Mouse (Mus musculus) MEL-GATA-1-ER (cell line): ENCODE data around the gene Racgap1.

Source experiments
- DNase-seq: peaks from one replicate; pipeline ENCODE4 v3.0.0-alpha.2; 2012; ENCODE audit warnings: low read depth; ENCODE audit errors: extremely low read depth

Racgap1 gene

GRCm38 (mm10) chr15:99619821-99620220 lies 31.6 kb downstream of the Racgap1 start:
- no peak for DNase-seq

DNA sequence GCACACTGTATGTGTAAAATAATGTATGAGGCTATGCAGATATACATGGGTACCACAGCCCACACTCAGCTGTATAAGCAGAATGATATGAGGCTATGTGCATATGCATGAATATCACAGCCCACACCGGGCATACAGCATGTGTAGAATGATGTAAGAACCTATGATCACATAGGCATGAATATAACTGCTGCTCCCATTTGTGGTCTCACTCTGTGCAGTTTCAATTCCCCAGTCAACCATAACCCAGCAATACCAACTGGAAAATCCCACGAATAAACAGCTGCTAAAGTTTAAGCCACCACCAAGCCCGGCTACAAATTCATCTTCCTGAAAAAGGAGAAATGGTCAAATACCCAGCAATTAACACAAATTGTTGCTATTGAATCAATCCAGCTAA lies 32.9 kb downstream of the Racgap1 start:
- no peak for DNase-seq

- no peak for DNase-seq
These were observed 36.2 kb downstream of the Racgap1 start for GRCm38 (mm10) chr15:99615246-99615645.

GRCm38 (mm10) chr15:99614753-99615152 lies 36.7 kb downstream of the Racgap1 start:
- DNase-seq: no peak

DNA sequence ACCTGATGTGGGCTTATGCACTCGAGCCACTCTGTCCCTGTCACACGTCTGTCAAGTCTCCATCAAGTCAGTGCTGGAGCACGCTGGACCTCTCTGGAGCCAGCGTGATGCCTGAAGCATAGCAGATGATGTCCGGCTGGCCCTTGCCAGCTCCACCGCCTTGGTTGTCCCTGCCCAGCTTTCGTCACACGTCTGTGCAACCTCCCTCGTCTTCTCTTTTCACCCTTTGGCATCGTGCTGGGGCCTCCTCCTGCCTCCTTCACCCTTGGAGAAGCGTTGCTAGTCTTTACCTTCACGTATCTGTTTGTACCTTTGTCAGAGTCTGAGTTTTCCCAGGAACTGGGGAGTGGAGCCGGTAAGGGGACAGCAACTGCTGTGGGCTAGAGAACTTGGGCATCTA lies 37.2 kb downstream of the Racgap1 start:
- no peak for DNase-seq

GRCm38 (mm10) chr15:99611563-99611962 lies 39.9 kb downstream of the Racgap1 start:
- no peak for DNase-seq

GRCm38 (mm10) chr15:99608382-99609125 lies 42.9 kb downstream of the Racgap1 start:
- DNase-seq: no peak

DNA sequence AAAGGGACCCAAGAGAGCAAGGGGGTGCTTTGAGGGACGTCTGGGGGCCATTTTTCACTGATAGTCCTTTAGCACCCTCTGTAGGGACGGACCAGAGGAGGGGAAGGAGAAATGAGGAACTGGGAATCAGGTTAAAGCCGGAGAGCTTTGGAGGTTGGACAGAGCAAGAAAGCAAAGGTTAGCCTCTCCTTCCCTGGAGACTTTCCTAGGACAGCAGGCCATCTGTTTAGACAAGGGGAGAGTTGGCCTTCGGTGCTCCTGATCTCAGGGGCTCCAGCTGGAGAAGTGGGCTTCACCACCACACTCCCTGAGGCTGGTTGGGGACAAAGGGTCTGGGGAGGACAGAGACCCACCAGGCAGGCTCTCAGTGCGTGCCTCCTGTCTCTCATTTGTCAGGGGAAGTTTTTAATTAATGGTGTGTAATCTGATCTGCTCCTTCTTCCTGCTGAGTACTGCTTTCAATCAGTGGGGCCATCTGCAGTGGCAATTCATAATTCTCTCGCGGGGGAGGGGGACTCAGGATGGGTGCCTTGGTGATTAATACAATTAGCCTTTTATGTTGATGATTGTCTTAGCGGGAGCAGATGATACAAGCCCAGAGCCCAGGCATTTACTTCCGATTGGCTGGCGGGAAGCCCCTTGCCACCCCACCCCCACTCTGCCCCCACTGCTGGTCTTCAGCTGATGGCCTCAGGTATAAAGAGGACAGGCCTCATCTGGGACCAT lies 43.9 kb downstream of the Racgap1 start:
- DNase-seq: peak; percentile 18

GRCm38 (mm10) chr15:99606515-99606914 lies 44.9 kb downstream of the Racgap1 start:
- DNase-seq: peak; percentile 55

GRCm38 (mm10) chr15:99605595-99605994 lies 45.9 kb downstream of the Racgap1 start:
- no peak for DNase-seq

GRCm38 (mm10) chr15:99603216-99603615 lies 48.2 kb downstream of the Racgap1 start:
- DNase-seq: no peak

DNA sequence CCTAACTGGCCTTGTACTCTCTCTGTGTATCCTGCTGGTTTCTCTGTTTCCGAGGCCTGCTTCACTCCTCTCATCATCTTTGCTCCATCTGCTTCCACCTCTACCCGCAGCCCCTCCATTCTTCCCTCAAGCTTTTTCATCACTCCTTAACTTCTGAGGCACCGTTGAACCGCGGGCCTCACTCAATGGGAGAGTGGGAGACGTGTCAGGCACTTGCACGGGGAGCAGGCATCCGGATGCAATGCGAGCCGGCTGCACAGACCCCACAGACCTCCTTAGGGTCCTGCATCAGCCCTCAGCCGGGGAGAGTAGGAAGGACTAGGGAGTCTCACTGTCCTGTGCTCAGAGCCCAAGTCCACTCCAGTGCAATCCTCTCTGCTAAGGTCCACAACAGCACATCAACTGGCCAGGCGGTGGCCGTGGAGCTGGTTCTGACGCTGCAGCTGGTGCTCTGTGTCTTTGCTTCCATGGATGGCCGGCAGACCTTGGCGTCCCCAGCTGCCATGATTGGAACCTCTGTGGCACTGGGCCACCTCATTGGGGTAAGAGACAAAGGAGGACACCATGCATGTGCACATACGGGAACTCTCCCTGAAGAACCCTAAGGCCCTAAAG lies 49.1 kb downstream of the Racgap1 start:
- DNase-seq: no peak

DNA sequence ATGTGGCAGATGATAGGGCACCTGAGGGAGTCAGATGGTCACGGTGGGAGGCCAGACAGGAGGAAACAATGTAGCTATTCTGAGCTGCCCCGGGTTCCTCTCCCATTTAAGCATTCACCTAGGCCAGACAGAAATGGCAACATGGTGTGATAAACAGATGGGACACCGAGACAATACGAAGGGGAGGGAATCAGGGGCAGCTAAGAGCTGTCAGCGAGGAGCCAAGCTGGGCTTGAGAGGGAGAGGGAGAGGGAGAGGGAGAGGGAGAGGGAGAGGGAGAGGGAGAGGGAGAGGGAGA lies 49.7 kb downstream of the Racgap1 start:
- no peak for DNase-seq

DNA sequence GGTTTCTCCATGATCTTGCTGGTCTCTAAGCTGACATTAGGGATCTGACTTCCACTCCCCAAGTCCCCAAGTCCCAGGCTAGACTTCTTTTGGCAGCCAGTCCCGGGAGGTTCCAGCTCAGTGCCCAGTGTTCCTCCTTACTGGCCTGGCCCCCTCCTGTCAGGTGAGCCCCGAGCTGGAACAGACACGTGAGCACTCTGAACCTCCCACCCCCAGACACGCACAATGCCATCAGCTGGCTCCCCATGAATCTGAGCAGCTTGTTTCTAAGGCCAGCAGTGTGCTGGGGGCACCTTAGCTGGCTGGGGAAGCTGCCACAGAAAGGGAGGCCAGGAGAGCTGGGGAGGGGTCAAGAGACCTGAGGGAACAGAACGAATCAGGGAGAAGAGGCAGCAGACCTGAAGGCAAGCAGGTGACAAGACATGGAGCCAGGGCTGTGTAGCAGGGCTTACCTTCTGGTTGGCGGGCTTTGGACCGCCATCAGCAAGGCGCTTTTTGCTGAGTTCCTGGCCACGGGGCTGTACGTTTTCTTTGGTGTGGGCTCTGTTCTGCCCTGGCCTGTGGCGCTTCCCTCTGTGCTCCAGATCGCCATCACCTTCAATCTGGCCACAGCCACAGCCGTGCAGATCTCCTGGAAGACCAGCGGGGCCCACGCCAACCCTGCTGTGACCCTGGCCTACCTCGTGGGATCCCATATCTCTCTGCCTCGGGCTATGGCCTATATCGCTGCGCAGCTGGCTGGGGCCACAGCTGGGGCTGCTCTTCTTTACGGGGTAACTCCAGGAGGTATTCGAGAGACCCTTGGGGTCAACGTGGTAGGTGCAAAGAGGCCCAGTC lies 50.3 kb downstream of the Racgap1 start, which contains the start of gene Aqp6:
Aqp6 (plus strand) TSS at position 415 of the 837 bp plus-strand sequence.
- no peak for DNase-seq

DNA sequence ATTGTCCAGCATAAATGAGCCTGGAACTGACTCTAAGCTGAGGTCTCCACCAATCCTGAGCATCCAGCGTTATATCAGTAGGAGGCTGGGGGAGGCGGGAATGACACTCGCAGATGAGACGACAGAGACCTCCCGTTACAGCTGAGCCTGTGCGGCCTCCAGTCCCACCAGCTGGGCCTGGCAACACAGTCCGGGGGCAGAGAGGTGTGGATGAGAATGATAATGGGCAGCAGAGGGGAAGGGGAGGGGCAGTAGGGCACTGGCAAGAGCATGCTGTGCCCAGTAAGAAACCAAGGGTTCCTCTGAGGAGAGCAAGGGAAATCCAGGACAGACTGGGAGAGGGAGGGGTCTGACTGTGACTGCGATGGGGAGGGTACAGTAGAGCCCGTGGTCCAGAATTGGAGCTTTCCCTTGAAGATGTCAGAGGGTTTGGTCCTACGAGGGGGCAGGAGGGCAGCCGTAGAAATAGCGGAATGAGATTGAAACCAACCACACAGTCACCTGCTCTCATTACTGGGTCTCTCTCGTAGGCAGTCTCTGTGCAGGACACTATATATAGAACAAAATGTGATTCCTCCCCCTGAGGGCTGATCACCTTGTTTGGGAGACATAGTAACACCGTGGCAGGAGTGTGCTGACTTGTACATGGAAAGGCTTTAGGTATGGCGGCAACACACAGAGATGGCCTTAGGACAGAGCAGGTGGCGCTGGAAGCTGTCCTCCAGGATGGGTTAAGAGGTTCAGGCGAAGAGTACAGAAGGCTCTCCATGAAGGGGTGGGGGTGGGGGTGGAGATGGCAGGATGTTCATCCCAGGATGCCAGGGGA lies 52.0 kb downstream of the Racgap1 start:
- no peak for DNase-seq

GRCm38 (mm10) chr15:99597596-99597995 lies 53.9 kb downstream of the Racgap1 start:
- no peak for DNase-seq

DNA sequence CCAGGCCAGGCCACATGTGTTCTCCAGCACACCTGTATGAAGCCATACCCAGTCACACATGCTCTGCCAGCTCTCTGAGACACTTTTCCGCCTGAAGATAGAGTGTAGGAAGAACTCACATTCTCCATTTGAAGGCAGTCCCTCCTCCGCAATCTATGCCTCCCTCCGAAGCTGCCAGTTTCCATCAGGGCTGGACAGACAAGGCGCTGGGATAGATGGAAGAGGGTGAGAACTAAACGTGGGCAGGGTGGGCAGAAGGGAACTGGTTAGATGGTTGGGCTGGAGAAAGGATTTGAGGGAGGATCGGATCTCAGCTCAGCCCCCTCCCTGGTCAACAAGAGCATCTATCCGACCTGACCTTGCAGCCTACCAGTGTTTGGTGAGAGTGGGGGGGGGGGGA lies 54.6 kb downstream of the Racgap1 start:
- no peak for DNase-seq

DNA sequence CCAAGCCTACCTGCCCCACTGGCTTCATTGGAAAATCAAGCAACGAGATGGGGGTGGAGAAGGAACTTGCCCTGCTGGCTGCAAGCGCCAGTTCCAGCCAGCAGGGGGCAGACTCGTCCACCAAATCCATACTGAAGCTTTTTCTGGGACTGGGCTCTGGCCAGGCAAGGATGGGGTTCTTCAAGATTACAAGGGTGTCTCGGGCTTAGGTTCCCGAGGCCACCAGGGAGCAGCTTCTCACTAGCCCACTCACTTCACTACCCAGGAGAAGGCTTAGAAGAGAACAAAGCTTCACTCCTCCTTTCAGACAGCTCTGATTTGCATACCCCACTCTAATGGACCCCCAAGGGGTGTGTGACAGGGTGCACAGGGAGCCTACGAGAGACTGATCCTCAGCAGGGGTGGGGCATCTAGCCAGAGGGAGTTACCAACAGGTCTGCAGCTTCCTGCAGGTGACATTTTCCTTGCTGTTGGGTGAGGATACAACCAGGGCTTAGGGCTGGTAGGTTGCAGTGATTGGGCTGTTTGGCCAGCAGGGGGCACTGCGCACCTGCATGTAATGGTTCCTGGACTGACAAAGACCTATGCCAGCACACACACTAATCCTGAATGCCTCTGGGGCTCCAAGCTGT lies 55.3 kb downstream of the Racgap1 start:
- peak; percentile 80 for DNase-seq

GRCm38 (mm10) chr15:99594951-99595350 lies 56.5 kb downstream of the Racgap1 start:
- DNase-seq: no peak

DNA sequence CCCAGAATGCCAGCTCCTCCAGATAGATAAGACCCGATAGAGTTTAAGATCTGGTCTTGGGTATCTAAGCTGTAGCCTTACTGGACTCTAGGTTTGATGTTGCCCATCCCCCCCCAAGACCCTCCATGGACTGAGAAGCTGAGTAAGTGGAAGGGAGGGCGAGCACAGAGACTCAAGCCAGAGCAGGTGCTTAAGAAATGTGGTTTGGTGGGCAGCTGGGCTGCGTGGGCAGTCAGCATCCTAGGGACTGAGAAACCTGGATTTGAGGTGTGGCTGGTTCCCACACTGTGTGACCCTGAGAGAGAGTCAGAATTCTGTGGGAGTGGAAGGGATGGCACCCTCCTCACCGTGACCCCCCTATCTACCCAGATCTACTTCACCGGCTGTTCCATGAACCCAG lies 58.6 kb downstream of the Racgap1 start:
- DNase-seq: no peak
